Mouse (Mus musculus) right cerebral cortex, postnatal 10 days (tissue): Measurements from ENCODE around the gene Rec114.
A peak's percentile ranks its signal among the peaks of the same experiment; 100 is the strongest.

Source experiments
- DNase-seq, 2 experiments: peaks; one replicate each; pipeline ENCODE4 v3.0.0; 2021; ENCODE audit warnings: low spot score in 2 of 2

The Rec114 gene

DNA sequence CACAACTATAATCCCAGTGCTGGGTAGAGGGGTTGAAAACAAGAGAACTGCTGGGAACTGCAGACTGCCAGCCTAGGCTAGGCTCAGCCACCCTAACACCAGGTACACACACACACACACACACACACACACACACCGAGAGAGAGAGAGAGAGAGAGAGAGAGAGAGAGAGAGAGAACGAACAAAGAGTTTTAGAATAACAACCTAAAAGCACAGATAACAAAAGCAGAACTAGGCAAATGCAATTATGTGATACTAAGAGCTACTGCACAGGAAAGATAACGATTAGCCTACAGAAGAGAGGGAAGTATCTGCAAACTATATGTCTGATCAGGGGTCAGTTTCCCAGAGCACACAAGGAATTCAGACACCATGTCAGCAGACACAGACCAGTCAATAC, 24.8 kb downstream of the Rec114 start:
- DNase-seq: no peak

DNA sequence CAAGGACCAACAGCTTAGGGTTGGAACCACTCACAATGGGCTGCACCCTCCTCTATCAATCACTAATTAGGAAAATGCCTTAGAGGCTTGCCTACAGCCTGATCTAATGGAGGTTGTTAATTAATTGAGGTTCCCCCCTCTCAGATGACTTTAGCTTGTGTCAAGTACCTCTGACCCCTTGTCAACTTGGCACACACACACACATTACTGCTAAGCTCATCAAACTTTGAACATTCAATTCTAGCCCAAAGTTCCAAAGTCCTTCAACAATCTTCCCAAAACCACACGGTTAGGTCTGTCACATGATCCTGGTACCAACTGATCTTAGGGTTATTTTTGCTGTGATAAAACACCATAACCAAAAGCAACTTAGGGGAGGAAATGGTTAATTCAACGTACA, 26.9 kb downstream of the Rec114 start:
- no peak for DNase-seq

DNA sequence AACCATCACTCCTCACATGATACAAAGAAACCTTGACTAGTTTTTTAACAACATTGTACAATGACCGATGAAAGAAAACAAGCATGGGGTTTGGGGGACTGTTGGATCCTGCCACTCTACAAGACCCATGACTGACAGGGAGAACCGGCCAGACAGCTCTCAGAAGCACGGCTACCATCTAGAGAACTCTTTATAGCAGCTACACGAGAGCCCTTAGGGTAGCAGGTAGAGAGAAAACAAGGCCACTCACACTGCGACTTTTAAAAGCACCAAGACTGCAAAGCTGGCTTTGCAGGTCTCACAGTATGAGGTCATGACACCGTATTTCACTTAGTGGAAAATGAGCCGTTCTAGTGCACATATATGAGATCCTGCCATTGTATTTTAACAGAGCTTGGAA, 33.1 kb downstream of the Rec114 start:
- DNase-seq: no peak

DNA sequence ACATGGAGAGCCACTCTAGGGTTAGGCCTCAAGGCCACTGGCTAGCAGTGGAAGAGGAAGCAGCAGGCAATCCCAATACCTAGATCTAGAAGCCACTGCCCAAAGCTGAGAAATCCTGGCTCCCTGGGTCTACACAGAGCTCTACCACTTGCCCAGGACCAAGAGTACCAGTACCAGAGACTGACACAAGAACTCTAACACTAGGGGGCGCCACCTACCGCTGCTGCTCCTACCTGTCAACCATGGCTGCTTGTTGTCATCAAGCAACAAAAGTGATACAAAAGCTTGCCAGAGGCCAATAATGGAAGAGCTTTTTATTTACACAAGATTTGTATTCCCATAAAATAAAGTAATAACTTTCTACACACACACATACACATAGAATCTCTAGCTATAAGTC, 33.8 kb downstream of the Rec114 start:
- peak; percentile 56 to 68 for DNase-seq

DNA sequence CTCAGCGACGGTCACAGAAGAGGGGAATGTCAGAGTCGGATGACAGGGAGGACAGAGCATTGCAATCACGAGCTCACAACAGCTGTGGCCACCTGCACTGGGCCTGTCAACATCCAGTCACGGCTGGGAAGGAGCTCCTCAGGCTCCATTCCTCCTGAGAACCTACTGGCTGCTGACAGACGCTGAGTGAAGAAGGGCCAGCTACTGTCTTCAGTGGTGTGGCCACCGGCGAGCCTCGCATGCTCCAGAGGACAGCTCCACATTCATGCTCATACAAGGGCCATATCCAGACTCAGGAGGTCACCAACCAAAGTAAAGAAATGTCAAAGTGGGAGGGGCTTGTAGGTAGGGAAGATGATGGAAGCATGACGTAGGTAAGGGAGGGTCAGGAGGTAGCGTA, 36.0 kb downstream of the Rec114 start:
- DNase-seq: no peak

DNA sequence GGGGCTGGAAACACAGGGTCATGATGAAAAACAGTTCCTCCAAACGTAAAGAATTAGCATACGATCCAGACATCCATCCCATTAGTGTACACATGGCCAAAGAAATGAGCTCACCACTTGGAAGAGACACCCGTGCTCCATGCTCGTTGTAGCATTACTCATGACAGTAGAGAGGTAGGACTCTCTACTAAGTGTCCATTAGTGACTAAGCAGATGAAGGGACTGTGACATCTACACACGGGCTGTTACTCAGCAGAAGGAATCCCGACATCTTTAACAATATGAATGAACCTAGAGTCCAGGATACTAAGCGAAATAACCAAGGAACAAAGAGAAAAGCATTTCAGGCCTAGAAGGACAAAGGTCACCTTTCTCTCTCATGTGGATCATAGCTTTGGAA, 37.7 kb downstream of the Rec114 start:
- no peak for DNase-seq

DNA sequence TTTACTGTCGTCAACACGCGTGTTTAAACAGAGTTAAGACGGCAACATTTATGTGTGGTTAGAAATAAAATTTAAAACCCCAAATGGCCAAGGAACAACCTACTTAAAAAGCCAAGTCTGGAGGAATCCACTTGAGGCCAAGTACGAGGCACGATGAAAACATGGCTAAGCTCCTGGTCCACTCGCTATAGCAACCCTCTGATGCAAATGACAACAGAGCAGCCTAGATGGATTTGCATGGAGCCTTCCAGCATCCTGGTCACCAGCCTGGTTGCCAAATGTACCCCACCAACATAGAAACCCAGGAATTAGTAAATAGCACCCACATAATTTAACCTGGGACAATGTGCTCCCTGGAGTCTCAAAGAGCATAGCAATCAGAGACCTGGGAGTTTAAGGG, 40.0 kb downstream of the Rec114 start:
- no peak for DNase-seq

DNA sequence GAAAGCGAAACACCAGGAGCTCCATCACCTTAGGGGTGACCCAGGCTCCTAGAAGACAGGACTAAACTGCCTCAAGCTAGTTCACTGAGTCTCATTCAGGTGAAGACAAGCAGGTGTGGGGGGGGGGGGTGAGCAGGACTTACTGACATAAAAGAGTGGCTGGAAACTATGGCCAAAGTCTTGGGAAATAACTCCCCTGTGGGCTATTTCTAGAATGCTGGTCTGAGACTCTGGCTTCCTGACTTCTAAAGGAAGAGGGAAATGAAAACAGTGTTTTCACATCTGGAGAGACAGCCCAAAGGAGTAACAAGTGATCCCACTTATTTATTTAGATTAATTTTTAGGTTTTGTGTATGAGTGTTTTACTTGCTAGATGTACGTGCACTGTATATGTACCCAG, 42.0 kb downstream of the Rec114 start:
- DNase-seq: no peak

DNA sequence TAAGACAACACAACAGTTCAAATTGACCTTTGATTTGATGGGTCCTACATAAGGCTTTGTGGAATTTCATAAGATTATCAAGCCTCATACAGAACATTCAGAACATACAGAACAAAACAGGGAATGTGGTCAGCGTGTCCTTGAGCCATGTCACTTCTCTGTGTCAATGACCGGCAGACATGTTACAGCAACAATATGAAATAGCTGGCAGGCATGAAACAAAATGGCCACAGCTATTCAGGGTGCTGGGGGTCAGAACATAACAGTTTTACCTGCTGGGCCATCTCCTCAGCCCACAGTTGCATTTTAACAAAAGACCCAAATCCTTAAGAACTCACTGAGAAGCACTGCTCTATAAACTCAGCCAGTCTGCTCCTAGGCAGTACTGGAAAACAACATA, 45.3 kb downstream of the Rec114 start:
- peak in 1 of 2 experiments; percentile 1 for DNase-seq

DNA sequence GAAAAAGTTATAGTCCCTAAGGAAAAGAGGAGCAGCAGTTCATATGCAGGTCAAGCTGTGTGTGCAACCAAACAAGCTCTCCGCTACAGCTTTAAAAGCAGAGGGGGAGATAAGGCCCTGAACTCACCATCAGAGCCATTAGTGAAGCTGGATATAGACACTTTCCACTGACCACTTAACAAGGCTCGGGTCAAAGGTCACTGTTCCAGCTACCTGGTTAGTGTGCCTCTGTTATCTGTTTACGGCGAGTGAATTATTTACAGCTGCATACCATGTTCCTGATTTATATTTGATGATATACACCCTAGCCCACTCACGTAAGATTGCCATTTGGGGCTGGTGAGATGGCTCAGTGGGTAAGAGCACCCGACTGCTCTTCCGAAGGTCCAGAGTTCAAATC, 52.3 kb downstream of the Rec114 start:
- no peak for DNase-seq

DNA sequence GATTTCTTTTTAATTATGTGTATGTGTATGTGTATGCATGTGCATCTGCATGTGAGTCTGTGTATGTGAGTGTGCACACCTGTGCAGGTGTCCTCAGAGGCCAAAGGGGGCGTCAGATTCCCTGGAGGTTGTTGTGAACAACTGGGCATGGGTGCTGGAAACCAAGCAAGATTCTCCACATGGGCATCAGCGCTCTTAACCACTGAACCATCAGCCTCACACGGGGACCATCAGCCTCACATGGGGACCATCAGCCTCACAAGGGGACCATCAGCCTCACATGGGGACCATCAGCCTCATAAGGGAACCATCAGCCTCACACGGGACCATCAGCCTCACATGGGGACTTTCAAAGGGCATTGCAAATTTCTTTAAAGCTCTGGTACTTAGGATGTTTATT, 53.1 kb downstream of the Rec114 start:
- no peak for DNase-seq

DNA sequence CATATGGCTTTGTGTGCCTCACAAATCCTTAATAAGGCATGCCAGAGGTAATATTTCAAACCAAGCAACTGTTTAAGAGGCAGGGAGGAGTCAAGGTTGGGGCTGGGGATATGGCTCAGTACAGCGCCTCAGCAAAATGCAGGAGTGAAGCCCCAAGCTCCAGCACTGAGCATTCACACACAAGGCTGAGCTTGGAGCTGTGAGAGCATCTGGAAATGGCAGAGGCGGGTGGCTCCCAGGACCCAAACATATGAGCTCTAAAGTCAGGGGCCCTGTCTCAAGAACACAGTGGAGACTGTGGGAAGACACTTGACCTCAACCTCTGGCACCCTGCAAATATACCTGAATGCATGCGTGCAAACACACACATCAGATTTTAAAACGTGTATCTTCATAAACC, 55.7 kb downstream of the Rec114 start:
- no peak for DNase-seq

DNA sequence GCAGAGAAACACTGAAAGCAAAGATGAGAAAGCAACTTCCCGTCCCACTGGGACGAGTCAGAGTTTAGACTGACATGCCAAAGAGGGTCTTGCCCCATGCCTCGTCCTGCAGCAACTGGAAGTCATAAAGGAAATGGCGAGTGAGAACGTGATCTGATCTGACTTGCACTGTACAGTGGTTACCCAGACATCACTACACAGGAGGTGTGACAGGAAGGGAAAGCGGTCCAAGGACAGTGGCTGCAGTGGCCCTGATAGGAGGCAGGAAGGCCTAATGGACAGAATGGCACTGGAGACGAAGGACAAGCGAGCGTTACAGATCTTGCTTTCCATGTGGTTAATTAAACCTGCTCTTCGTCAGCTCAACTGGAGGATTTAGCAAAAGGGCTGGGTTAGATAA, 58.5 kb downstream of the Rec114 start:
- no peak for DNase-seq

DNA sequence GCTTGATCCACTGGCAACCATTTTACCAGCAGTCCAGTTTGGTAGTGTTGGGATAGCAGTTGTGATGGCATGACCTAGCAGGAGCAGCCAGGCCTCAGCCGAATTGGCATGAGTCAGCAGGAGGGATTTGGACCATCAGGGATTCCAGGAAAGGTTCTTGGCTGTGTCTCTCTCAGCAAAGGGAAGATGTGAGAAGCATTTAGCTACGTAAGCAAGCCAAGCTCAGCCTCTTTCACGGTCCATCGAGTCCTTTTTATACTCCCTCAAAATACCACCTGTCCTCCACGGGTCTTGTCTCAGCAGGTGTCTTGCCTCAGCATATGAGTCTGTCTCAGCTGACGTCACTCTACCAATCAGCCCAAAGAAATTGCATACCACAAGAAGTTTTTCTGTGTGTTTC, 60.4 kb downstream of the Rec114 start:
- no peak for DNase-seq

DNA sequence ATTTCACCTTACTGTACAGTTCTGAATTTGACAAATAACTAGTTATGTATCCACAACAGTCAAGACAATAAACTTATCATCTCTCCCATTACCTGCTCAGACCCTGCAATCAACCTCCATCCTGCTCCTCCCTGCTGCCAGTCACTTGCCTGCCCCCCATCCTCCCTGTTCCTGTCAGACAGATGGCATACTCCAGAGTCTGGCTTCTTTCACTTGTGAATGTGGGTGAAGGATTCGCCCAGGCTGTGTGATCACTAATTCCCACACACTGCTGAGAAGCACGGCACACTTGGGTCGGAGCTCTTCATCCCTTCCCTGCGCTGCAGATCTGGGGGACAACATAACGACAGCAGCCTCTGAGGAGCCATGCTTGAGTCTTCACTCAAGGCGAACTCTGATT, 61.7 kb downstream of the Rec114 start:
- DNase-seq: no peak

DNA sequence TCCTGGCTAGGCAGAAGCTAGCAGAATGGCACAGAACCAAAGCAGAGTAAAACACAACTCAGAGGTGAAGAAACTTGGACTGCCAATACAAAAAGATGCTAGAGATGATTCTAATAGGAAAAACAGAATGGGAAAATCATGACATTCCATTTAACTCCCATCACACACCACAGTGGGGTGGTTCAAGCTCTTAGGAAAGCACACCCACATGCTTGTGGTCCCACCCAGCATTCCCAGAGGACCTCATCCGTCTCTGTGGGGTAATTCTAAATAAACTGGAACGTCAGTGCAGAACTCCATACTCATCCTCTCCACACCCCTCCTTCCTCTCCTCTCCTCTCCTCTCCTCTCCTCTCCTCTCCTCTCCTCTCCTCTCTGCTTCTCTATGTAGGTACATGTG, 62.4 kb downstream of the Rec114 start:
- DNase-seq: no peak

DNA sequence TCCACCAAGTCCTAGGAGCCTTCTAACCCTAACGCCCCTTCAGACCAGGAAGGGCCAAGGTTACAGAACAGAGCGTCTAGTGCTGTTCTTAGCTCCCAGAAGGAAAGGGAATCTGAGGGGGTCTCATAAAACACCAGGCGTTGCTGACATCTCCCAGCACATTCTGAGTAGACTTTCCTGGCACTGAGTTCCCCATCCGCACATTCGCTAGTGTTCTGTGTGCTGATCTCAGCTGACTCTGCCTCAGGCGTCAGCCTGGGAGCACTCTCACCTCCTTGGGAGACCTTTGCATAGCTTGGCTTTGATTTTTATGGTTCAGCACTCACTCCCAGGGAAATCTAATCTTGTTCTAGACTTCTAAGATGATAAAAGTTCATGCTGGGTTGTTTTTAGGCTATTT, 68.4 kb downstream of the Rec114 start:
- DNase-seq: peak in 1 of 2 experiments; percentile 18

DNA sequence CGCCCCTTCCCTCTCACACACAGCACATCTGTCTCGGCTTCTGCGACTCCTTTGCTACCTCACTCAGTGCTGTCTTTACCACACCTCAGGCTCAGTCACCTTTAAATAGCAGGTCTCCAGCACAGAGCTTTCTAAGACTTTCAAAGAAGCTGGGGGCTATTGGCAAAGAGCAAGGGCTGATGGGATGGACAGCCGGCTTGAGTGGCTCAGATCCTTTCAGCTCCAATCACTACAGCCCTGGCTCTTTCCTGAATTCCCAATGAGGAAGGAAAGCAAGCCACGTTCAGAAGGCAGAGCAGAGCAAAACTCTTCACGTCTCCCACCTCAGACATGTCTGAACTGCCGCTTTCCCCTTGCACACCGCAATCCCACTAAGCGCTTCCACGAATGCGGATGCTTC, 69.0 kb downstream of the Rec114 start:
- no peak for DNase-seq

DNA sequence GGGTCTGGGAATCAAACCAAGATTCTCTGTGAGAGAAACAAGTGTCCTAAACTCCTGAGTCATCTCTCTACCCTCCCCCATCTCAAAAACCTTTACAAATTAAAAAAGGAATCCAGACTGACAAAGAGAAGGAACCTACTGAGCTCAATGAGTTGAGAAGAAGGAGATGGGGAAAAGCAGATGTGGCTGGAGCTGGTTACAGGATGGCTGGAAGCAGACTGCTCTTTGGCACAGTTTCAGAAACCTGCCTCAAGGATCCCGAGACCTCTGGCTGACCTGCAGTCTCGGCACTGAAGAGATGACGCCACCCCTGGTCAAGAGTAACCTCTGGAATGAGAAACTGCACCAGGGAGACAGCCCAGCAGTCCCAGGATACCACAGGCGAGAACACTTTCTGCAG, 71.3 kb downstream of the Rec114 start:
- DNase-seq: no peak

DNA sequence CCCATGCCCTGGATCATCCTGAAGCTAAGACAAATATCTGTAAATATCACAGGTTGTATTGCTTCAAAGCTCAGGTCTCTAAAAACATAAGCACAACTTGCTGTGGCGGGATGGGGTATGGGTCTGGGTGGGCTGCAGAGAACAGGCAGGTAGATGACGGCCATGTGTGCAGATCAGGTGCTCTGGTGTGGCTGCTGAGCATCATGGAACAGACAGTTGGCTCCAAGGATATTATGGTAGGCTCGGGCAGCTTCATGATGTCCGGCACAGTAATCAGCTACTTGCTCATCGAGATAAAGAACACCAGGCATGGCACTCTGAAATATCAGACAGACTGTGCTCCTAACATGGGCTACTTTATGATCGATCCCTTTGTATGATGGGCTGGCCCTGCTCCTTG, 73.9 kb downstream of the Rec114 start:
- no peak for DNase-seq

DNA sequence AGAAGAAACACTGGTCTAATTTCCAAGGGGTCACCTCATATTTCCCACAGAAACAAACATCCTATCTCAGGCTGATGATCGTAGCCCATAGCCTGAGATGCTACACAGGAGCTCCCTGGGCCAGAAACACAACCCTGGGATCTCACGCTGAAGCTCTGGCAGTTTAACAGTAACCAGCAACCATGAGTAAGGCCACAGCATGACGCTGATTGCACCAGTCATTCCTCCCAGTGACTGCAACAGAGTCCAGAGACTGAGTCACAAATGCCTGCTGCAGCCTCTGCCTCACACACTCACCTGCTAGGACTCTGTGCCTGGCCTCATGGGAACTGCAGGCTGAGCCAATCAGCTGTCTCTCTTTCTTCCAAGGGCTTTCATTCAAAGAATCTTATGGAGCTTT, 74.7 kb downstream of the Rec114 start:
- DNase-seq: no peak

DNA sequence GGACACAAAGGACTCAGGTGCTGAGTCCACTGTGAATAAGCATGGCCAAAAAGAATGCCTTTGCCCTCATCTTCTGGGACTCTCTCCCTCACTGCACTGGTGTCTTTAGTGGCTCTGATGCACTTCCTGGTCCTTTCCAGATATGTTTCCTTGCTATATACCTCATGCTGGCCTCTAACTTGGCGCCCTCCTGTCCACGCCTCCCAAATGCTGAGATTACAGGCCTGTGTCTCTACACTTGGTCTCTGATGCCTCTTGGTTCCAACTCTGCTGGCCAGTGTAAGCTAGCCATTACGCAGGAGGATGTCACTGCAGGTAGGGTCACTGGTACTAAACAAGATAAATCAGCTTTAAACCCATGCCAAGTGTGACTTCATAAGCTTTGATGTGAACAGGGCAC, 75.6 kb downstream of the Rec114 start:
- DNase-seq: no peak

DNA sequence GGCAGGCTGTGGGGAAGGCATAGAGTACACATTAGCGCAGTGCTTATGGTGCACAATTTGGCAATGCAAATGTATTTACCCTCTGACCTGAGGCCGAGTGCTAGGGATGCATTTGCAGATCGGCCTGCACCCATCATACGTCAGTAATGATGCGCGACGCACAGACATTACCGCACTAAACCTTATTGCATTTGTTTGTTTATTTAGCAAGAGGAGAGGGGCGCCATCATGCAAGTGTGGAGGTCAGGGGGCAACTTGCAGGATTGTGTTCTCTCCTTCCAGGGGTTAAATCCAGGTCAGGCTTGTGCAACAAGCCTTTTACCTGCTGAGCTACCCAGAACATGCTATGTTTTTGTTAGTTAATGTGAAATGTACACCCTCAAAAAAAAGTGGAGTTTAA, 76.5 kb downstream of the Rec114 start:
- no peak for DNase-seq

DNA sequence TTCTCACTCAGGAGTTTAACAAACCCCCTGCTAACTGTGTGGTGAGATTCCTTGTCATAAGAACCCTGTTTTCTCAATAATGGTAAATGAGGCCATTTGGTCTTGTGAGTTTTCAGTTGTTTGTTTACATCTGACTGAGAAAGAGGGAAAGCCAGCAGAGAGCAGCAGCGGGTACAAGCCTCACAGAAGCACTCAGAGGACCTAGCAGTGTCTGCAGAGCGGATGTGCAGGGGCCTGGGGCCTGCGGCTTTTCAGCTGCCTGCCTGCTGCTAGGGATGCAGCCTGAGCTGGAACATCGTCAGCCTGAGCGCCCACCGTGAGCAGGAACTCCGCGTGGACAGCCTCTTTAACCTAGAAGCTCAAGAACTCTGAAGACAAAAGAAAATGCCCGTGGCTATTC, 77.6 kb downstream of the Rec114 start:
- DNase-seq: no peak

DNA sequence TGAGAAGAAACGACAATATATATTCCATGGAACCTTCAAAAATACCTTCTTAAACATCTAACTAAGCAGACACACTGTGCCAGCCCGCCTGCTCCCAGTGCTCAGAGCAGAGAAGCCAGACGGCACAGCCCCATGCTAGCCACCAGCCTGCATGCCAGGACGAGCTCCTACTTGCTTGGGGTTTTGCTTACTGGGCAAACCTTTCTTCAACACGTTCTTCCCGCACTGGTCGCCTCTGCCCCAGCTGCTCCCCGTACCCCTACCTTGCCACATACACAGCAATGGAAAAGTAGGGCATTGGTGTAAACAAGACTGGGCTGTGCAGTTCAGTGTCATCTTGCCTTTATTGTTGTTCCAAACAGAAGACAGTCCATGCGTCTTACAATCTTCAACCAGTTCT, 78.3 kb downstream of the Rec114 start:
- DNase-seq: no peak
